Mouse (Mus musculus): Measurements from ENCODE around the gene Mier1.

Mier1 gene

GRCm38 (mm10) chr4:103171256-103171655 is 57.1 kb downstream of the Mier1 start:
- DNase-seq: no peak

GRCm38 (mm10) chr4:103173507-103173906 is 59.3 kb downstream of the Mier1 start:
- DNase-seq: no peak

- no peak for DNase-seq
Observed at GRCm38 (mm10) chr4:103174001-103174400, 59.8 kb downstream of the Mier1 start.

GRCm38 (mm10) chr4:103177681-103178080 is 63.5 kb downstream of the Mier1 start:
- no peak for DNase-seq

GRCm38 (mm10) chr4:103178635-103179318 is 64.6 kb downstream of the Mier1 start:
- DNase-seq: peak; percentile 20

GRCm38 (mm10) chr4:103179581-103179980 is 65.4 kb downstream of the Mier1 start:
- DNase-seq: no peak

- DNase-seq: no peak
Observed at GRCm38 (mm10) chr4:103180300-103180888, 66.2 kb downstream of the Mier1 start.

GRCm38 (mm10) chr4:103188786-103189640 is 74.8 kb downstream of the Mier1 start:
- no peak for DNase-seq

GRCm38 (mm10) chr4:103192421-103192820 is 78.2 kb downstream of the Mier1 start:
- no peak for DNase-seq

- DNase-seq: no peak
Observed at GRCm38 (mm10) chr4:103197401-103197800, 83.2 kb downstream of the Mier1 start.

GRCm38 (mm10) chr4:103199086-103199485 is 84.9 kb downstream of the Mier1 start:
- no peak for DNase-seq

- no peak for DNase-seq
Observed at GRCm38 (mm10) chr4:103200046-103200445, 85.9 kb downstream of the Mier1 start.

- no peak for DNase-seq
Observed at GRCm38 (mm10) chr4:103203646-103204045, 89.5 kb downstream of the Mier1 start.

GRCm38 (mm10) chr4:103208553-103208952 is 94.4 kb downstream of the Mier1 start:
- no peak for DNase-seq

GRCm38 (mm10) chr4:103213859-103214497 is 99.8 kb downstream of the Mier1 start:
- DNase-seq: no peak

- peak; percentile 73 for DNase-seq
Observed at GRCm38 (mm10) chr4:103214498-103214924, 100.3 kb downstream of the Mier1 start.

Data from lung, postnatal 14 days (tissue).